Mouse (Mus musculus): Measurements from ENCODE around the gene Uba1.

Gene Uba1

DNA sequence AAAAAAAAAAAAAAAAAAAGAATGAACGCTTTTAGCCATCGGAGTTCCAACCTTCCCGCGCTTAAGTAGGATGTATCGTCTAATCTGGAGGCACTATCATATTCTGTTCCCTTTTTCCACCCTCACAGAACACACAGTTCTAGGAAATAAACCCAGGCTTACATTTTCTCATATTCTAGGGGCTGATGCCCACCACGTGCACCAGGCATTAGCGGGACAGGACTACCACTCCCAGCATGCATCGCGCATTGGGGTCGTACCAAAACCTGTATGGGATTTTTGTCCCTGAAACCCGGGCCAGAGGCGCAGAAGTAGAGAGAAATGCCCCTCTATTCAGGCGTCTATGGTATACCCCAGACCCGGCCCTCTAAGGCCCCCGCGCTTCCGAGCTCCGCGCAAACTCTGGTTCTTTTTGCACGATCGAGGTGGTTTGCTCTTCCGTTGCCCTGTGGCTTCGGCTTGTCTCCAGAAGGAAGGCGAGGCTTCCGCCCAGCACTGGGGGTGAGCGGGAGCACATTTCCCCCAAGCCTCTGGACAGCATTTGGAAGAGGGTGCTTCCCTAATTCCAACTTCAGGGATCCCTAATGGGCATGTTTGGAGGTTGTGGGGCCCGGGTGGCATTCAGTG lies at the start of gene Uba1:
TSS of gene Uba1 (plus strand) at position 301 of the 627 bp plus-strand sequence.
- peak; percentile 51 for DNase-seq (ENCODE audit: low spot score)

DNA sequence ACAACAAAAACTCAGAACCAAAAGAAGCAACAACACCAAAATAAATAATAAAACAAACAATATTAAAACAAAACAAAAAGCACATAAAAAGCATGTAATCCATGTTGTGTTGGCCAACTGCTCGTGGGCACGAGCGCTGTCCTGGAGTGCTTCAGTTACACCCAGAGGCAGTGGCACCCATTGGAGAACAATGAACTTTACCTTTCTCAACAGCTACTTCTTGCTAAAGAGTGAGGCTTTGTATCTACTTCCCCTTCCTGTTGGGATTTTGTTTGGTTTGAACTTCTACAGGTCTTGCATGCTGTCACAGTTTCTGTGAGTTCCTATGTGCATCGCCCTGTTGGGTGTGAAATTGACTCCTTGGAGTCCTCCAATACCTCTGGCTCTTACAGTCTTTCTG lies 49.6 kb upstream of the Uba1 start:
- DNase-seq (ENCODE audit: low spot score) = no peak

GRCm38 (mm10) chrX:20616861-20617175 lies 41.3 kb upstream of the Uba1 start:
- DNase-seq (ENCODE audit: low spot score) = no peak

DNA sequence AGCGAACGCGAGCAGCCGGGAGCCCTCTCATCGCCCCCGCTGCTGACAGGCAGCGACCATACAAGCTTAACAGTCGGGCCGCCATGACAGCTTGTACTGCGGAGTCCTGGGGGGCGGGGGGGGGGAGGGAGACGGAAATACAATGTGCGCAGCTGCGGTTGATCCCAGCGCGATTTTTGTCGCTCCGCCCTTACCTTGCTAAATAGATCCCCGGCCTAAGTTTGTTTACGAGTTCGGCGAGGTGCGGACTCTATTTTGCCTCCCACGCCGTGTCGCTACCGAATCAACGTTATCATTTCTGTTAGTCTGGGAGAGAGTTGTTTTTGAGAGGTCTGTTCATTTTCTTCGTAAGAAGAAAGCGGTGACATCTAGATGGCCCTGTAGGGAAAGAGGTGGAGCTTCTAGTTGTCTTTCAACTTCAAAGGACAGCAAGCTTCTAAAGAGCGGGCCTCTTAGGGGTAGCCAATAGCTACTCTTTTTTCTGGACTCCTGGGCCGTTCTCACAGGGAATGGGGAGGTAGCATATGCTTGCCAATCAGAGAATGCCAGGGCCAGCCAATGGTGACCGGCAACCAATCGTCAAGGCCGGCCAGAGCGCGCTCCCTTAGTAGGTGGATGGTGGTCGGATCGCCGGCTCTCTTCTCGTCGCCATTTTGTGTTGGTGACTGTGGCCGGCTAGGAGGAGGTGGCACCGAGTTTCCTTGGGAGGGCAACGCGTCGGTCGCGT lies 40.8 kb upstream of the Uba1 start, which contains the start of the genes Rbm10 and Ndufb11:
TSS of gene Rbm10 (plus strand) at position 328 of the 727 bp plus-strand sequence.
TSS of gene Ndufb11 (minus strand) at position 444 of the 727 bp plus-strand sequence.
- peak; percentile 43 for DNase-seq (ENCODE audit: low spot score)

DNA sequence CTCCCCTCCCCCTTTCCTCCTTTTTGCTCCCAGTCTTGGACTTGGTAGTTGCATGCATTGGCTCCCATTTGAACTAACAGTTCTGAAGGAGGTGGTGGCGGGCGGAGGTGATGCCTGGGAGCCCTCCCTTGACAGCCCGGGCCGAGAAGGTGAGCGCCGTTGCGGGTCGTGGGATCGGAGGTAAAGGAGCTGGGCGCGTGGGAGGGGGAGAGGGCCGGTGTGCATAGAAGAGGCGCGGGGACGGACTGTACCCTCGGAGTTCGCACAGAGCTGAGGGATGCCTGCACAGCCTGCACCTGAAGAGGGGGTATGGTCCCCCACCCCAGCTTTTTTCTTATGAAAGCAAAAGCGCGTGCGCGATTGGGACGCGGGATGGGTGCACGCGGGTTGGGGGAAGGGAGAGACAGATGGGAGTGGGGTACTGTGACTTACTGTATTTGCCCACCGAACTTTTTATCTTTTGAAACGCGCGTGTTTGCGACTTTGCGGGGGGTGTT lies 40.2 kb upstream of the Uba1 start:
- DNase-seq (ENCODE audit: low spot score) = peak; percentile 20

- no peak for DNase-seq (ENCODE audit: low spot score)
Measured at GRCm38 (mm10) chrX:20638141-20638540, 20.0 kb upstream of the Uba1 start.

DNA sequence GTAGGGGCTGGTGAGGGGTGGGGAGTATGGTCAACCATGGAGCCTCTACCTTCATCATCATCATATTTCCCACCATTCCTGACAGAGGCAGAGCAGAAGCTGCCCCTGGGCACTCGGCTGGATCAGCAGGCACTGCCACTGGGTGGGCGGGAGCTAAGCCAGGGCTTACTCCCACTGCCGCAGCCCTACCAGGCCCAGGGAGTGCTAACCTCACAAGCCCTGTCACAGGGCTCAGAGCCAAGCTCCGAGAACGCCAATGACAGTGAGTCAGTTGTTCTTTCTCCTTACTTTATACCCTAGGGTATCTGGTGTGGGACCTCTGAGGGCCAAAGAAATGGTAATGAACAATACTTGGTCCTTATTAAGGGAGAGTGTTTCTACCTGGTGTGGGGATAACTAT lies 13.3 kb upstream of the Uba1 start:
- DNase-seq (ENCODE audit: low spot score) = no peak

DNA sequence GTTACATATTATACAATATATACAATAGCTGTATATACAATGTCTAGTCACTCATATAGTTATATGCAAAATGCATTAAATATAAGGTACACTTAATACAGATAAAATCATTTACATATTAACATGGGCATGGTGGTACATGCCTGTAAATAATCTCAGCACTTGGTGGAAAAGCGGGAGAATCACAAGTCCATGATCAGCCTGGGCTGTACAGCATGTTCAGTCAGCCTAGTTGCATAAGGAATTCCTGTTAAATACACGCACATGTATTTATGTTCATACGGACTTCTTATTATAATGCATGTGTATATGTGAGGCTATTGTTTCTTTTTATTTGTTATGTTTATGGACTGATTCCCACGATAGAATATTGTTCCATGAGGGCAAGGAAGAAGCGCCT lies 533 bp upstream of the Uba1 start:
- no peak for DNase-seq (ENCODE audit: low spot score)

- no peak for DNase-seq (ENCODE audit: low spot score)
Measured at GRCm38 (mm10) chrX:20658891-20659406, 823 bp downstream of the Uba1 start.

DNA sequence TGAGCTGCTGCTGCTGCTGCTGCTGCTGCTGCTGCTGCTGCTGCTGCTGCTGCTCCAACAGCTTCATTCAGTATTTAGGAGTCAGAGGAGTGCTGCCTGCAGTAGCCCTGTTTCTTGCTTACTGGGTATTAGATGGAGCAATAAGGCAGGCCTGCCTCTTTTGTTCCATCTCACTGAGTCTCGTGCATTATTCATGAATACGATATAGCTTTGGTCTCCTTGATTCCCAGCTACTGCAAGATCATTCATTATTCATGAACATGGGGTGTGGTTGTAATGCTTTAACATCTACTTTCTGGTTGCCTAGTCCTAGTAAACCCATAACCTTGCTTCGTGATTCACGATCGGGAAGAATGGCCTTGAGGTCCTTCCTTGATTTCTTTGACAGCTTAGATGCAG lies 4.2 kb downstream of the Uba1 start:
- no peak for DNase-seq (ENCODE audit: low spot score)

DNA sequence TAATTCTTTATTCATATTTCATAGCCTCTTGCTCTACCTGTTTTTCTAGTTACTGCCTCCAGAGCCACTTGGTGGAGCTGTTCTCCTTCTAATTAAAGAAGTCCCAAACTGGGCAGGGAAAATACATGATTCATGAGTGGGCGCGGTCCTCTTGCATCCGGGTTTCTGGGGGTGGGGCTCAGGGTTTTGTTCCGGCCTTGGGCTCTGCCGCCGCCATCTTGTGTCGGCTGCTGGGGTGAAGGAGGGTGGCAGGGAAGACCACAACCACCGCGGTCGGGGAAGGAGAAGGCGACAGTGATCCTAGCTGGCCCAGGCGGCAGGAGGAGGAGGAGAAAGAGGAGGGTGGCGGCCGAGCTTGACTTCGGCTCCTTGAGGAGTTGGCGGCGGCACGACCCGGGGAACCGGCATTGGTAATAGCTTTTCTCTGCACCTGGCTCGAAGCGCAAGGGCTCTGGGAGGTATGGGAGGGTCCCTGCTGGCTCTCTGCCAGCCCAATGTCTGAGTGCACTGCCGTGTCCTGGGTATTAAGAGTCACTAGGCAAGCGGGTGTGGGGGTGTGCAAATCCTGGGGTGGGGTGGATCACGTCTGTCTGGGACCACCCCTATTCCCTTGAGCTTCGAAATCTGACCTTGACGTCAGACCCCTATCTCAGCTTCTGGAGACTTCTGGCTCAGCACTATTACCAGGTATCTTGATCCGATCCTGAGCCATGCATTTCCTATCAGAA lies 4.8 kb downstream of the Uba1 start:
- peak; percentile 63 for DNase-seq (ENCODE audit: low spot score)

DNA sequence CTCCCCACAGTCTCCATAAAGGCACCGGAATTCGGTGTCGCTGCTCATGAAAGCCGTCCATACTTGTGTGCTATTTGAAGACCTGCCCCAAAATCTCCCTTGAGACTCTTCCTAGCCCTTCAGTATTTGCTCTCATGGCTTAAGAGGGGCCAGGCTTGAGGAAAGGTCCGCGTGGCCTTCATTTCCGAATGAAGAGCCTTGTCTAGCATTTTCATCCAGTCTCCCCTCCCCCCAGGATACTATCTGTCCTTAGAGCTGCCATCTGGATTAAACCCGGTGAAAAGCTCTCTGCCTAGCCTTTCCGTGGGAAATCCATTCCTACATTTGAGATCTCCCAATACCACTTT lies 5.3 kb downstream of the Uba1 start:
- DNase-seq (ENCODE audit: low spot score) = no peak

DNA sequence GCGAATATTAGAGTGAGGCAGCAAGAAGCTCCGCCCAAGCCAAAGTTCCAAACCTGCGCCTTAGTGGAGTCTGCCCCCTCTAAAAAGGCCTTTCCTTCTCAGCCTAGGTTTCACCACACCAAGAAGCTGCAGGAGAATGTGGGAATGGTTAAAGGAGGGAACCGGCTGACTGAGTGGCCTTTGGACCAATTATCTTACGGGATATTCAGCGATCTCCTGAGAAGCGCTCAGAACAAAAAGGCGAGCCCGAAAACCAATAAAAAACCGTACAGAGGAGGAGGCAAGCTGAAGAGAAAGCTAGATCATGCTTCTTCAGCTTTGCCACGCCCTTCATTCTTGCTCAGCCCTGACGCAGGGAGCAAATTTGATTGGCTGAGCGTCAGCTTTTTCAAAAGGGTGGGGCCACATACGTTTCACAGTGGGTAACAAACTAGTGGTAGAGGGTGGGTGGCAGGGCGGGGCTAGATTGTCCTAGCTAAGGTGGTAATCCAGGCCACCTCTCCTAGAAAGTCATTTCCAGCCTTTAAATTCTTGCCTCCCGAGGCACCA lies 29.5 kb downstream of the Uba1 start, which contains the start of gene Cdk16:
TSS of gene Cdk16 (plus strand) at position 436 of the 549 bp plus-strand sequence.
- peak; percentile 61 for DNase-seq (ENCODE audit: low spot score)

DNA sequence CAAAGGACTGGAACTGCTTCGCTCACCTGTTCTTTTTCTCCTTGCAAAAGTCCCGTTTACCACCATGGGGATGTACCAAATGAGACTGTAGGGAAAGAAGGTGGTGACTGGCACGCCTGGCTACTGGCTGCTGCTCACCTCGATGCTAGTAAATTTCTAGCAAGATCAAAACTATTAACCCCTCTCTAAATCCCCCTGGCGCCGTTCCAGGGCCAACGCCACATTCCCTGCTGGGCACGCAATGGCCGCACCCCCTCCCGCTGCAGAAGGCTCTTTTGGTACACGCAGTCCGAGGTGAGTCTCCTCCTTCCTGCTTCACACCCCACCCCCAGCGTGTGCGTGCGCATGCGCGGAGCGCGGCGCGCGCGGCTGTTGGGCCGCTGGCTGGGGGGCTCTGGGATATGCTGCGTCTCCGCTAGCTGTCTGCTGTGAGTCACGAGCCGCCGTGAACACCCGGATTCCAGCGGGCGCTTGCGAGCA lies 30.0 kb downstream of the Uba1 start:
- DNase-seq (ENCODE audit: low spot score) = peak; percentile 62

- DNase-seq (ENCODE audit: low spot score) = peak; percentile 33
Measured at GRCm38 (mm10) chrX:20688615-20689014, 30.5 kb downstream of the Uba1 start.

- no peak for DNase-seq (ENCODE audit: low spot score)
Measured at GRCm38 (mm10) chrX:20691566-20691965, 33.4 kb downstream of the Uba1 start.

- no peak for DNase-seq (ENCODE audit: low spot score)
Measured at GRCm38 (mm10) chrX:20692616-20693015, 34.5 kb downstream of the Uba1 start.

DNA sequence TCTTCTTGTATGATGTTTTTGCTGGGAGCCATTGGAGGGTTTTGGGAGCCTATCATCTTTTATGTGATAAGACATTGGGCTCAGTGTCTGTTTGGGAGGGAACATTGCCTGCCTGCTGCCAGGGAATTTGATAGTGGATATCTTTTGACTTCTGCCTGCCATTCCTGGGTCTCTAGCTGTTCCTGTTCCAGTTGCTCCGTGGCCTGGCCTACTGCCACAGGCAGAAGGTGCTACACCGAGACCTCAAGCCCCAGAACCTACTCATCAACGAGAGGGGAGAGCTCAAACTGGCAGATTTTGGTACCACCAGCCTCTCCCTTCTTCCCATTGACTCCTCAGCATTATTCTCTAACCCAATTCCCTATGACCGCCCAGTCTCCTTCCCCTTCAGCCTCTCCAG lies 37.7 kb downstream of the Uba1 start:
- no peak for DNase-seq (ENCODE audit: low spot score)

- DNase-seq (ENCODE audit: low spot score) = peak; percentile 6
Measured at GRCm38 (mm10) chrX:20703741-20704290, 45.7 kb downstream of the Uba1 start, which contains the start of gene Usp11. TSS of gene Usp11 (plus strand) at chrX:20703906.

GRCm38 (mm10) chrX:20704295-20705082 lies 46.4 kb downstream of the Uba1 start:
- DNase-seq (ENCODE audit: low spot score) = peak; percentile 53

GRCm38 (mm10) chrX:20705083-20705402 lies 46.9 kb downstream of the Uba1 start:
- DNase-seq (ENCODE audit: low spot score) = no peak

Data from urinary bladder, postnatal 25 days (tissue).